Mouse (Mus musculus) hindbrain, embryonic 13.5 days (tissue): ENCODE data around the gene Naaa. TPM values are rescaled to one million over a fixed set of nuclear protein-coding genes. Genes with fewer than 3 reads are reported as not detected.

ENCODE experiments used
- ATAC-seq: fragments of 200-750 bp; cut with Nextera tagmentation; 2 replicates; pipeline ENCODE4 v1.8.0; 2017; ENCODE audit warnings: moderate TSS enrichment; ENCODE audit not compliant: low FRiP score
- H3K27ac ChIP-seq: fragments of 300-500 bp; sonication (generic); 2 replicates; pipeline ENCODE4 v1.5.1; 2015; ENCODE audit warnings: inconsistent platforms, mild to moderate bottlenecking, moderate library complexity
- H3K27me3 ChIP-seq: fragments of 300-500 bp; sonication (generic); 2 replicates; pipeline ENCODE4 v1.6.1; 2015; ENCODE audit warnings: mild to moderate bottlenecking, inconsistent platforms
- H3K36me3 ChIP-seq: fragments of 300-500 bp; sonication (generic); 2 replicates; pipeline ENCODE4 v1.6.1; 2015; ENCODE audit warnings: mild to moderate bottlenecking, inconsistent platforms
- H3K4me1 ChIP-seq: fragments of 300-500 bp; sonication (generic); replicated peaks from 2 replicates; pipeline ENCODE4 v1.6.1; 2015; ENCODE audit warnings: inconsistent platforms
- H3K4me2 ChIP-seq: fragments of 300-500 bp; sonication (generic); 2 replicates; pipeline ENCODE4 v1.6.1; 2015; ENCODE audit warnings: inconsistent platforms, mild to moderate bottlenecking, moderate library complexity
- H3K4me3 ChIP-seq: fragments of 300-500 bp; sonication (generic); 2 replicates; pipeline ENCODE4 v1.5.1; 2015; ENCODE audit warnings: mild to moderate bottlenecking, inconsistent platforms
- H3K9ac ChIP-seq: fragments of 300-500 bp; sonication (generic); 2 replicates; pipeline ENCODE4 v1.6.1; 2015; ENCODE audit warnings: mild to moderate bottlenecking, inconsistent platforms
- H3K9me3 ChIP-seq: fragments of 300-500 bp; sonication (generic); 2 replicates; pipeline ENCODE4 v1.6.1; 2016; ENCODE audit warnings: inconsistent platforms
- WGBS: fragments of 180-500 bp; shearing (Covaris S2); methylation state at CpG from one replicate; pipeline ENCODE4 v1.1.7; 2015; 5-methylcytosine and 5-hydroxymethylcytosine counted together
- polyA plus RNA-seq: library from polyadenylated mRNA; unstranded; fragments of >200 nt; fragmentation: Nextera tagmentation; extraction: Ambion mirVana; gene quantifications from 2 replicates; pipeline ENCODE4 v1.2.1, GENCODE M21; 2015

Naaa gene
- polyA plus RNA-seq, 1 experiment from 2014 or later = 19.2 TPM

GRCm38 (mm10) chr5:92228776-92229175 is 49.2 kb downstream of the Naaa start:
- H3K4me2 ChIP-seq = no peak overlapping the region
- no peaks in the 10 kb centered on the region for H3K9me3 ChIP-seq
- no peak overlapping the region for H3K27ac ChIP-seq
- no peaks in the 10 kb centered on the region for H3K4me1 ChIP-seq
- no peaks in the 10 kb centered on the region for H3K36me3 ChIP-seq
- no peak overlapping the region for H3K4me3 ChIP-seq
- WGBS = 30% methylated on average over 10 of the region's 10 CpGs
- no peak overlapping the region for H3K9ac ChIP-seq
- no peak for ATAC-seq
- H3K27me3 ChIP-seq = no peaks in the 10 kb centered on the region

- H3K36me3 ChIP-seq = no peaks in the 10 kb centered on the region
- ATAC-seq = no peak
- no peak overlapping the region for H3K4me3 ChIP-seq
- H3K9ac ChIP-seq = no peak overlapping the region
- no peak overlapping the region for H3K27ac ChIP-seq
- H3K4me1 ChIP-seq = no peaks in the 10 kb centered on the region
- 88% methylated on average over 7 of the region's 7 CpGs for WGBS
- H3K9me3 ChIP-seq = no peaks in the 10 kb centered on the region
- no peaks in the 10 kb centered on the region for H3K27me3 ChIP-seq
- no peak overlapping the region for H3K4me2 ChIP-seq
Observed at GRCm38 (mm10) chr5:92227782-92228181, 50.2 kb downstream of the Naaa start.

GRCm38 (mm10) chr5:92220287-92220902 is 57.6 kb downstream of the Naaa start:
- H3K4me1 ChIP-seq = peaks cover 18% of the 10 kb centered on the region
- no peaks in the 10 kb centered on the region for H3K27me3 ChIP-seq
- no peak overlapping the region for H3K27ac ChIP-seq
- no peak overlapping the region for H3K9ac ChIP-seq
- H3K9me3 ChIP-seq = no peaks in the 10 kb centered on the region
- no peak overlapping the region for H3K4me2 ChIP-seq
- ATAC-seq = no peak
- no peak overlapping the region for H3K4me3 ChIP-seq
- no peaks in the 10 kb centered on the region for H3K36me3 ChIP-seq
- 91% methylated on average over 8 of the region's 8 CpGs for WGBS

- H3K9me3 ChIP-seq = no peaks in the 10 kb centered on the region
- no peaks in the 10 kb centered on the region for H3K36me3 ChIP-seq
- peak overlapping the region; percentile 84; the same call in 1 of the 2 replicates for H3K27ac ChIP-seq
- H3K9ac ChIP-seq = no peak overlapping the region
- H3K4me3 ChIP-seq = no peak overlapping the region
- peaks cover 18% of the 10 kb centered on the region for H3K4me1 ChIP-seq
- 71% methylated on average over 6 of the region's 6 CpGs for WGBS
- 0 out of 2 replicates have a peak, but pooled peaks have one; percentile 41 for ATAC-seq
- no peak overlapping the region for H3K4me2 ChIP-seq
- no peaks in the 10 kb centered on the region for H3K27me3 ChIP-seq
Observed at GRCm38 (mm10) chr5:92219826-92220225, 58.1 kb downstream of the Naaa start.

GRCm38 (mm10) chr5:92218915-92219793 is 58.8 kb downstream of the Naaa start:
- Histone ChIP-seq H3K27me3 (no peaks in the 10 kb centered on the region), H3K4me3 (no peak overlapping the region), H3K9me3 (no peaks in the 10 kb centered on the region), H3K9ac (no peak overlapping the region), H3K36me3 (no peaks in the 10 kb centered on the region), H3K27ac (peak overlapping the region; percentile 84), H3K4me1 (peaks cover 18% of the 10 kb centered on the region), H3K4me2 (peak overlapping the region; percentile 23)
- peak; percentile 89 for ATAC-seq
- 33% methylated on average over 17 of the region's 17 CpGs for WGBS

- Histone ChIP-seq H3K4me2 (no peak within 1 kb of the TSS), H3K27me3 (no peaks in the 10 kb centered on the region), H3K36me3 (no peaks in the 10 kb centered on the region), H3K27ac (no peak within 1 kb of the TSS), H3K9me3 (no peaks in the 10 kb centered on the region), H3K4me3 (no peak within 1 kb of the TSS), H3K4me1 (peaks cover 18% of the 10 kb centered on the region), H3K9ac (no peak within 1 kb of the TSS)
- ATAC-seq = no peak
- 94% methylated on average over 4 of the region's 4 CpGs for WGBS
Observed at GRCm38 (mm10) chr5:92215308-92215707, 62.7 kb downstream of the Naaa start, which contains the start of gene U90926. TSS of gene U90926 (minus strand) at chr5:92215408.

GRCm38 (mm10) chr5:92212231-92212630 is 65.7 kb downstream of the Naaa start:
- no peak for ATAC-seq
- H3K9me3 ChIP-seq = no peaks in the 10 kb centered on the region
- no peaks in the 10 kb centered on the region for H3K36me3 ChIP-seq
- no peak overlapping the region for H3K27ac ChIP-seq
- H3K4me1 ChIP-seq = no peaks in the 10 kb centered on the region
- 91% methylated on average over 4 of the region's 4 CpGs for WGBS
- H3K9ac ChIP-seq = no peak overlapping the region
- no peak overlapping the region for H3K4me2 ChIP-seq
- H3K27me3 ChIP-seq = no peaks in the 10 kb centered on the region
- H3K4me3 ChIP-seq = no peak overlapping the region

GRCm38 (mm10) chr5:92210205-92210604 is 67.8 kb downstream of the Naaa start:
- H3K27ac ChIP-seq = no peak overlapping the region
- 82% methylated on average over 8 of the region's 8 CpGs for WGBS
- no peak overlapping the region for H3K4me3 ChIP-seq
- H3K9ac ChIP-seq = no peak overlapping the region
- no peak for ATAC-seq
- H3K9me3 ChIP-seq = no peaks in the 10 kb centered on the region
- H3K4me1 ChIP-seq = no peaks in the 10 kb centered on the region
- H3K27me3 ChIP-seq = no peaks in the 10 kb centered on the region
- peaks cover 13% of the 10 kb centered on the region for H3K36me3 ChIP-seq
- no peak overlapping the region for H3K4me2 ChIP-seq

Other genes starting within 250 kb of the Naaa start
- 5.0 and 5.1 TPM in 2 replicates for gene Cdkl2, start 234.3 kb downstream of the Naaa start, polyA plus RNA-seq
- gene G3bp2, start 194.5 kb downstream of the Naaa start, polyA plus RNA-seq = 425 and 430 TPM in 2 replicates
- gene Uso1, start 140.2 kb downstream of the Naaa start, polyA plus RNA-seq = 43.9 and 44.6 TPM in 2 replicates
- not detected in 2 replicates for gene U90926, start 62.8 kb downstream of the Naaa start, polyA plus RNA-seq
- gene Ppef2, start 21.9 kb downstream of the Naaa start, polyA plus RNA-seq = 0.32 and 0.70 TPM in 2 replicates
- 31.1 and 33.7 TPM in 2 replicates for gene Sdad1, start 32.3 kb upstream of the Naaa start, polyA plus RNA-seq
- not detected in 2 replicates for gene Cxcl9, start 49.9 kb upstream of the Naaa start, polyA plus RNA-seq
- 7.6 and 9.5 TPM in 2 replicates for gene Art3, start 53.7 kb upstream of the Naaa start, polyA plus RNA-seq
- gene Cxcl10, start 70.7 kb upstream of the Naaa start, polyA plus RNA-seq = 0.21 and 0.30 TPM in 2 replicates
- gene Nup54, start 157.0 kb upstream of the Naaa start, polyA plus RNA-seq = 51.0 and 56.7 TPM in 2 replicates
- 20.5 and 20.7 TPM in 2 replicates for gene Scarb2, start 228.7 kb upstream of the Naaa start, polyA plus RNA-seq